13 mouse cellular contexts compared by ENCODE assay signal in genomic region chr6:33763245-33763644, GRCm38 (mm10).
DNase-seq lines count a peak whose midpoint lies in the region; ATAC-seq lines count a peak whose summit lies in the region.
"Had no signal": no experiment of that assay in that cellular context is flagged by ENCODE, and none has a peak within 500 bp of the region (broad histone marks: within the 10 kb centered on the region; RNA-seq: fewer than 3 reads in every experiment).

No protein-coding gene starts in this region.

- H3K4me1 ChIP-seq in midbrain, embryonic 16.5 days (ENCODE audit: control insufficient read depth, insufficient read depth, low read length), result peaks cover 3% of the 10 kb centered on the region; the same call in 1 of the 2 replicates
- H3K4me1 ChIP-seq: limb, embryonic 12.5 days; stomach, embryonic 15.5 days had no signal

- no peak overlapping the region for H3K4me3 ChIP-seq in midbrain, embryonic 16.5 days (ENCODE audit: low read depth, low read length)
- H3K4me3 ChIP-seq: limb, embryonic 12.5 days; neural tube, embryonic 15.5 days; stomach, embryonic 15.5 days had no signal

- peak; percentile 33 for DNase-seq in cerebellum, adult 9-11 months
- DNase-seq in cerebellum, adult 11 months, result no peak
- peak; percentile 80 for DNase-seq in layer of hippocampus, adult 9-11 months
- peak; percentile 71 to 94 for DNase-seq in left cerebral cortex, postnatal 25 days (ENCODE audit: low spot score in 2 of 2)
- no peak for DNase-seq in kidney, adult 8-10 months
- DNase-seq: kidney, adult 2 months had no signal

- intact Hi-C loops in left cerebral cortex, postnatal 25 days (cut with DNase I), result loop anchor here (5.0 kb wide), 2 partner anchors 71 to 124 kb away; no protein-coding TSS in a partner anchor

- H3K9me3 ChIP-seq in midbrain, embryonic 16.5 days (replicated peaks; ENCODE audit: control insufficient read depth, low read length, poor library complexity, severe bottlenecking), result no peaks in the 10 kb centered on the region
- H3K9me3 ChIP-seq: limb, embryonic 12.5 days; neural tube, embryonic 15.5 days; stomach, embryonic 15.5 days had no signal

- no peak overlapping the region for H3K9ac ChIP-seq in midbrain, embryonic 16.5 days (ENCODE audit: low read depth, low read length)
- H3K9ac ChIP-seq: limb, embryonic 12.5 days; neural tube, embryonic 15.5 days; stomach, embryonic 15.5 days had no signal

- WGBS in midbrain, embryonic 16.5 days, result 77% methylated on average over 4 of the region's 4 CpGs

- no peak overlapping the region for H3K4me2 ChIP-seq in midbrain, embryonic 16.5 days (ENCODE audit: low read length)
- H3K4me2 ChIP-seq: heart, embryonic 11.5 days; limb, embryonic 12.5 days; neural tube, embryonic 15.5 days; stomach, embryonic 15.5 days had no signal

- no peaks in the 10 kb centered on the region for H3K36me3 ChIP-seq in midbrain, embryonic 16.5 days (ENCODE audit: control insufficient read depth, insufficient read depth, low read length)
- H3K36me3 ChIP-seq: limb, embryonic 12.5 days; neural tube, embryonic 15.5 days; stomach, embryonic 15.5 days had no signal

- H3K27me3 ChIP-seq in midbrain, embryonic 16.5 days (ENCODE audit: control insufficient read depth, insufficient read depth, low read depth, low read length), result no peaks in the 10 kb centered on the region
- H3K27me3 ChIP-seq: limb, embryonic 12.5 days; neural tube, embryonic 15.5 days; stomach, embryonic 15.5 days had no signal

- H3K27ac ChIP-seq in midbrain, embryonic 16.5 days (ENCODE audit: low read length), result no peak overlapping the region
- H3K27ac ChIP-seq: limb, embryonic 12.5 days; neural tube, embryonic 15.5 days; stomach, embryonic 15.5 days had no signal

- peak; percentile 91 for ATAC-seq in frontal cortex, adult (ENCODE audit: low TSS enrichment)
- no peak for ATAC-seq in granulocyte monocyte progenitor cell, adult 5-6 weeks (replicated peaks; ENCODE audit: poor library complexity, severe bottlenecking)
- no peak for ATAC-seq in midbrain, embryonic 16.5 days

Comparison
In these comparisons a context has a peak if more than half of its experiments do, and no peak if none do; other contexts are left out.
1. DNase-seq: peak in cerebellum, adult 9-11 months (single experiment), layer of hippocampus, adult 9-11 months (single experiment) and left cerebral cortex, postnatal 25 days (2 of 2); none in cerebellum, adult 11 months (single experiment) and kidney, adult 8-10 months (0 of 2).